Mouse (Mus musculus): ENCODE results near the gene Krt82.

- TF ChIP-seq CTCF (IDR thresholded peaks at IDR 0.05; ENCODE audit: borderline replicate concordance, insufficient read depth, low read depth, low read length), result no peak
- TF ChIP-seq POLR2A (IDR thresholded peaks at IDR 0.05; ENCODE audit: borderline replicate concordance, insufficient read depth, low read length), result no peak
These were observed 6.0 kb downstream of the Krt82 start for GRCm38 (mm10) chr15:101544478-101544877.

All from cerebellum, adult 2 months (tissue).